Mouse (Mus musculus): ENCODE results near the gene Ap3d1.

DNA sequence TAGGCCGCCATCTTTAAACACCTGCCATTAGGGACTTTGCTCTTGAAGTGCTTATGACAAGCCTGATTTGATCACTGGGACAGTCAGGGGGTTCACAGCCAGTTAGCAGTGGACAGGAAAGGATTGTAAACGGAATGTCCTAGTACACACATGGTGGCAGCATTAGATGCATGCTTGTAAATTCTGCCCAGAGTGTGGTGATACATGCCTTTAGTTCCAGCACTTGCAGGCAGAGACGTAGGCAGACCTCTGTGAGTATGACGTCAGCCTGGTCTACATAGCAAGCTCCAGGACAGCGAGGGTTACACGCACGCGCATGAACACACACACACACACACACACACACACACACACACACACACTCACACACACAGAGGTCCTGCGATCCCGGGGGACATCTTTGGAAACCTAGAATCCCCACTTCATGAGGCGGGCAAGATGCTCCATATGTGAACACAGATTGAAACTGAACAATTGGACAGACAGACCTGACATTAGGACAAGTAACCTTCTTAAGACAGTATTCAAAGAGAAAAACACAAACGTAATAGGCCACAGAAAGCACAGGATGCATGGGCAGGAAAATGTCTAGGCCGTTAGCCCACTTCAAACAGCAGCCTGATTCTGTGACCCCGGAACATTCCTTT is 83.7 kb downstream of the Ap3d1 start:
- TF ChIP-seq MYOD1 (IDR thresholded peaks at IDR 0.05; ENCODE audit: control insufficient read depth in 1 of 3, insufficient read length in 2 of 3, low read depth in 2 of 3) (no peak), POLR2A (IDR thresholded peaks at IDR 0.05; ENCODE audit: insufficient read length, low read depth) (no peak), USF1 (IDR thresholded peaks at IDR 0.05; ENCODE audit: low read depth) (no peak), E2F4 (IDR thresholded peaks at IDR 0.05; ENCODE audit: insufficient read depth) (no peak), REST (IDR thresholded peaks at IDR 0.05; ENCODE audit: insufficient read depth, insufficient read length) (no peak), MYOG (IDR thresholded peaks at IDR 0.05; ENCODE audit: control insufficient read depth in 1 of 3, insufficient read depth in 1 of 3, insufficient read length in 2 of 3, low read depth in 2 of 3) (no peak), SRF (IDR thresholded peaks at IDR 0.05; ENCODE audit: control insufficient read depth, insufficient read length, low read depth) (no peak), CEBPB (IDR thresholded peaks at IDR 0.05; ENCODE audit: insufficient read depth, poor library complexity, severe bottlenecking) (no peak), MAX (IDR thresholded peaks at IDR 0.05; ENCODE audit: low read depth) (no peak), TCF12 (IDR thresholded peaks at IDR 0.05; ENCODE audit: insufficient read depth, poor library complexity, severe bottlenecking) (no peak)

Data from myocyte (in vitro differentiated cells).